Comparison of ENCODE assay signal across 9 mouse cellular contexts in genomic region chr12:69436839-69437501, GRCm38 (mm10).
DNase-seq lines count a peak whose midpoint lies in the region; ATAC-seq lines count a peak whose summit lies in the region.
"Had no signal": no experiment of that assay in that cellular context is flagged by ENCODE, and none has a peak within 500 bp of the region (broad histone marks: within the 10 kb centered on the region; RNA-seq: fewer than 3 reads in every experiment).

No protein-coding gene starts in this region.

- H3K4me1 ChIP-seq in midbrain, embryonic 10.5 days, result peaks cover 5% of the 10 kb centered on the region
- H3K4me1 ChIP-seq in midbrain, embryonic 15.5 days, result no peaks in the 10 kb centered on the region

- H3K36me3 ChIP-seq in midbrain, embryonic 10.5 days, result no peaks in the 10 kb centered on the region
- no peaks in the 10 kb centered on the region for H3K36me3 ChIP-seq in midbrain, embryonic 15.5 days (replicated peaks)
- H3K36me3 ChIP-seq: neural tube, embryonic 13.5 days had no signal

- peak overlapping the region; percentile 71 for H3K27ac ChIP-seq in midbrain, embryonic 10.5 days (replicated peaks)
- H3K27ac ChIP-seq in midbrain, embryonic 15.5 days, result no peak overlapping the region
- H3K27ac ChIP-seq: neural tube, embryonic 13.5 days had no signal

- peaks cover 5% of the 10 kb centered on the region for H3K9me3 ChIP-seq in midbrain, embryonic 10.5 days (replicated peaks)
- no peaks in the 10 kb centered on the region; the same call in 1 of the 2 replicates for H3K9me3 ChIP-seq in midbrain, embryonic 15.5 days

- H3K27me3 ChIP-seq in midbrain, embryonic 10.5 days (ENCODE audit: low read depth, poor library complexity, severe bottlenecking), result no peaks in the 10 kb centered on the region
- H3K27me3 ChIP-seq in midbrain, embryonic 15.5 days (replicated peaks), result no peaks in the 10 kb centered on the region
- H3K27me3 ChIP-seq: neural tube, embryonic 13.5 days had no signal

- no peak overlapping the region for H3K4me2 ChIP-seq in midbrain, embryonic 15.5 days
- H3K4me2 ChIP-seq: neural tube, embryonic 13.5 days had no signal

- H3K9ac ChIP-seq in midbrain, embryonic 15.5 days, result no peak overlapping the region
- H3K9ac ChIP-seq: neural tube, embryonic 13.5 days had no signal

- no peak for ATAC-seq in midbrain, embryonic 15.5 days (replicated peaks)
- peak; percentile 99 for ATAC-seq in frontal cortex, adult (ENCODE audit: low TSS enrichment)

- no peak overlapping the region for H3K4me3 ChIP-seq in midbrain, embryonic 10.5 days
- H3K4me3 ChIP-seq in midbrain, embryonic 15.5 days, result no peak overlapping the region
- H3K4me3 ChIP-seq: neural tube, embryonic 13.5 days had no signal

- DNase-seq in midbrain, embryonic 10.5 days (ENCODE audit: low spot score), result peak; percentile 58
- DNase-seq in brain, adult 2 months (ENCODE audit: low read depth, low spot score), result peak; percentile 89
- peak; percentile 77 to 79 for DNase-seq in right cerebral cortex, adult 2 months (ENCODE audit: low spot score in 2 of 2)
- DNase-seq in cerebellum, adult 11 months, result no peak
- no peak for DNase-seq in spleen, postnatal 10 days (ENCODE audit: low spot score in 2 of 2)
- DNase-seq in adrenal gland, postnatal 4 days (ENCODE audit: low spot score in 2 of 2), result no peak

- 22% methylated on average over 10 of the region's 10 CpGs for WGBS in midbrain, embryonic 10.5 days
- 14% methylated on average over 10 of the region's 10 CpGs for WGBS in midbrain, embryonic 15.5 days

Comparison
In these comparisons a context has a peak if more than half of its experiments do, and no peak if none do; other contexts are left out.
1. DNase-seq: peak in midbrain, embryonic 10.5 days (single experiment), brain, adult 2 months (single experiment) and right cerebral cortex, adult 2 months (2 of 2); none in cerebellum, adult 11 months (single experiment), spleen, postnatal 10 days (0 of 2) and adrenal gland, postnatal 4 days (0 of 2).